Mouse (Mus musculus) cerebellum, adult 2 months (tissue): ENCODE data around the gene Slc23a4.

Experiments
- CTCF ChIP-seq: fragments of 200-500 bp; IDR thresholded peaks from 2 replicates; pipeline ENCODE4 v1.5.1; 2011; ENCODE audit warnings: low read depth, mild to moderate bottlenecking, control low read depth, low read length, moderate library complexity, borderline replicate concordance; ENCODE audit not compliant: insufficient read depth
- POLR2A ChIP-seq: fragments of 200-500 bp; IDR thresholded peaks from 2 replicates; pipeline ENCODE4 v1.6.1; 2011; ENCODE audit warnings: low read length, control low read depth, borderline replicate concordance; ENCODE audit not compliant: insufficient read depth

GRCm38 (mm10) chr6:34920631-34921030, 67.6 kb downstream of the Slc23a4 start:
- TF ChIP-seq CTCF, result no peak
- no peak for TF ChIP-seq POLR2A
